Mouse (Mus musculus): ENCODE measurements around the gene Rps6kb2. TPM values are rescaled to one million over a fixed set of nuclear protein-coding genes. Genes with fewer than 3 reads are reported as not detected.
"Not testable (repeated sequence)": the region's sequence is repeated elsewhere in the genome, so short reads cannot be mapped to it uniquely, and the experiment has no call there.

Gene Rps6kb2
- polyA plus RNA-seq, 1 experiment from 2014 or later = 61.6 TPM

DNA sequence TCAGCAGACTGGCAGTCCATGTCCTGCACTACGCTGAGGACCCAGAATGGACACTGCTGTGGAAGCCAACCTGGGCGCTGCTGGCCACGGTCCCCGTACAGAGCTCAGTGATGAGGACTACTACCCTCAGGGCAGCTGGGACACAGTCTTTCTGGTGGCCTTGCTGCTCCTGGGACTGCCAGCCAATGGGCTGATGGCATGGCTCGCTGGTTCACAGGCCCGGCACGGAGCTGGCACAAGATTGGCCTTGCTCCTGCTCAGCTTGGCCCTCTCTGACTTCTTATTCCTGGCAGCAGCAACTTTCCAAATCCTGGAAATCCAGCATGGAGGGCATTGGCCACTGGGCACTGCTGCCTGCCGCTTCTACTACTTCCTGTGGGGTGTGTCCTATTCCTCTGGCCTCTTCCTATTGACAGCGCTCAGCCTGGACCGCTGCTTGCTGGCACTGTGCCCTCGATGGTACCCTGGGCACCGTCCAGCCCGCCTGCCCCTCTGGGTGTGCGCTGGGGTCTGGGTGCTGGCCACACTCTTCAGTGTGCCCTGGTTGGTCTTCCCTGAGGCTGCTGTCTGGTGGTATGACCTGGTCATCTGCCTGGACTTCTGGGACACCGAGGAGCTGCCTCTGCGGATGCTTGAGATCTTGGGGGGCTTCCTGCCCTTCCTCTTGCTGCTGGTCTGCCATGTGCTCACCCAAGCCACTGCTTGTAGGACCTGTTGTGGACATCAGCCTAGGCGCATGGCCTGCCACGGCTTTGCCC is 20.6 kb downstream of the Rps6kb2 start:
- no peak overlapping the region for H3K4me2 ChIP-seq
- no peaks in the 10 kb centered on the region for H3K36me3 ChIP-seq
- H3K4me1 ChIP-seq (replicated peaks) = peaks cover 6% of the 10 kb centered on the region
- WGBS = 93% methylated on average over 18 of the region's 18 CpGs
- no peak overlapping the region for H3K9ac ChIP-seq
- H3K9me3 ChIP-seq = no peaks in the 10 kb centered on the region
- no peak for ATAC-seq (ENCODE audit: low FRiP score)
- H3K27ac ChIP-seq = no peak overlapping the region
- H3K4me3 ChIP-seq = no peak overlapping the region
- no peaks in the 10 kb centered on the region for H3K27me3 ChIP-seq

DNA sequence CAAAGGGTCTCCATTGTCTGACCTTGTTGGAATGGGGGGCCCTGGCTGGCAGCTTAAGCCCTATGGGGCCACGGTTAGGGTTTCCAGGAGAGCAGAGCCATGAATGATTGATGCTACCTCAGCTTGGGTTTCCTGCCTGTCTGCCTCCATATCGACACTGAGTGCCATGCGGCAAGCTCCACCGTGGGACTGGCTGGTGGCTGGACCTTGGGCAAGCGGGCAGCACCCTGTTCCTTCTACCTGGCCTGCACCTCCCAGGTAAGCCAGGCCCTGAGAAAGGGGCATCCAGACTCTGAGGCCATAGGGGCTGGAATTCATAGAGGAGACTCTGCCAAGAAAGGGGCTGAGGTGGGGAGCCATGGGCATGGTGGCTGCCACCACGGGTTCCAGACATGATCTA is 23.0 kb downstream of the Rps6kb2 start:
- Histone ChIP-seq H3K4me3 (no peak overlapping the region), H3K27me3 (no peaks in the 10 kb centered on the region), H3K36me3 (no peaks in the 10 kb centered on the region), H3K9ac (no peak overlapping the region), H3K4me1 (replicated peaks) (peaks cover 4% of the 10 kb centered on the region), H3K9me3 (no peaks in the 10 kb centered on the region), H3K4me2 (no peak overlapping the region), H3K27ac (no peak overlapping the region)
- ATAC-seq (ENCODE audit: low FRiP score) = no peak
- WGBS = 87% methylated on average over 6 of the region's 6 CpGs

DNA sequence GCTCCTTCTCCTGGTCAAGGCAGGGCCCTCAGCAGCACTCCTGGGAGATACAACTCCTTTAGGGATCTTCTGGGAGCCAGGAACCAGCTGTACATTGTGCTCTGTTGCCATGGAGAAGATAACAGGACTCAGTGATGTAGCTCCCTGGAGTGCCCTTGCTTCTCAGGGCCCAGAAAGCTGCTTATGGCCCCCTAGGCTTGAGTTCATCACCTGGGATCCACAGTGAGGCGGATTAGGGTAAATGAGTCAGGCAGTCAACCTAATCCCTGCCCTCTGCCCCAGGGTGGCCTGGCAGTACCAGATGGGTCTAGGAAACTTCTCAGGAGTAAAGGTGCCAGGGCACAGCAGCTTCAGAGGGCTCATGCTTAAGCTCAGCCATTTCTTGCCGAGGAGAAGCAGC is 23.7 kb downstream of the Rps6kb2 start, which contains the start of gene Gpr152:
Gene Gpr152 (plus strand): TSS at position 342 of the 400 bp plus-strand sequence.
- H3K36me3 ChIP-seq = no peaks in the 10 kb centered on the region
- no peak within 1 kb of the TSS for H3K27ac ChIP-seq
- WGBS = 70% methylated on average over 2 of the region's 2 CpGs
- no peak within 1 kb of the TSS for H3K4me3 ChIP-seq
- H3K4me2 ChIP-seq = no peak within 1 kb of the TSS
- ATAC-seq (ENCODE audit: low FRiP score) = no peak
- H3K9ac ChIP-seq = no peak within 1 kb of the TSS
- H3K9me3 ChIP-seq = no peaks in the 10 kb centered on the region
- peaks cover 4% of the 10 kb centered on the region for H3K4me1 ChIP-seq (replicated peaks)
- no peaks in the 10 kb centered on the region for H3K27me3 ChIP-seq

DNA sequence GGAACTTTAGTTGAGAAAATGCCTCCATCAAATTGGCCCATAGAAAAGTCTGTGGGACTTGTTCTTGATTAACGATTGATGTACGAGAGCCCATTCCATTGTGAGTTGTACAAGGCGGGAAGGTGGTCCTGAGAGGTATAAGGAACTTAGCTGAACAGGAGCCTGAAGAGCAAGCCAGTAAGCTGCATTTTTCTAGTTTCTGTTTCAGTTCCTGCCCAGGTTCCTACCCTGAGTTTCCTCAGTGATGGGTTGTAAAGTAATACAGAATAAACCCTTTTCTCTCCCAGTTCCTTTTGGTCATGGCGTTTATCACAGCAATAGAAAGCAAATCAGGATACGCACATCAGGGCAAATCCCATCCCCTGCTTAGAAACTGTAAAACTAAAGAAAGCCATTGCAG is 25.2 kb downstream of the Rps6kb2 start:
- H3K36me3 ChIP-seq = peaks cover 9% of the 10 kb centered on the region
- H3K4me1 ChIP-seq (replicated peaks) = peaks cover 4% of the 10 kb centered on the region
- no peak for ATAC-seq (ENCODE audit: low FRiP score)
- H3K27me3 ChIP-seq = no peaks in the 10 kb centered on the region
- no peaks in the 10 kb centered on the region for H3K9me3 ChIP-seq
- H3K4me3 ChIP-seq = no peak overlapping the region
- H3K27ac ChIP-seq = no peak overlapping the region
- H3K4me2 ChIP-seq = no peak overlapping the region
- H3K9ac ChIP-seq = no peak overlapping the region
- 85% methylated on average over 5 of the region's 5 CpGs for WGBS

DNA sequence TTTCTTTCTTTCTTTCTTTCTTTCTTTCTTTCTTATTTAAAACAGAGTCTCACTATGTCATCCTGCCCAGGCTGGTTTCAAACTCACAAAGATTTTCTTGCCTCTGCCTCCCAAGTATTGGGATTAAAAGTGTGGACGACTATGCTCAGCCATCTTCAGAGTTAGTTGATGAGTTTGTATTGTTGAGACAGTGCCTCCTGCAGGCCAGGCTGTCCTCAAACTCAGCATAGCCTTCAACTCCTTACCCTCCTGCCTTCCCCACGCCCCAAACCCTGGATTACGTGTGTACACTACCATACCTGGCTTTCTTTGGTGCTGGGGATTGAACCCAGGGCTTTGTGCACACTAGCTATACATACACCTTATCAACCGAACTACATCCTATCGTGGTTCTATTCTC is 26.7 kb downstream of the Rps6kb2 start:
- H3K27me3 ChIP-seq = no peaks in the 10 kb centered on the region
- H3K27ac ChIP-seq = no peak overlapping the region
- peaks cover 24% of the 10 kb centered on the region for H3K36me3 ChIP-seq
- no peaks in the 10 kb centered on the region for H3K9me3 ChIP-seq
- H3K9ac ChIP-seq = no peak overlapping the region
- H3K4me1 ChIP-seq (replicated peaks) = peaks cover 4% of the 10 kb centered on the region
- 80% methylated on average over 5 of the region's 5 CpGs for WGBS
- ATAC-seq (ENCODE audit: low FRiP score) = no peak
- H3K4me2 ChIP-seq = no peak overlapping the region
- H3K4me3 ChIP-seq = no peak overlapping the region

DNA sequence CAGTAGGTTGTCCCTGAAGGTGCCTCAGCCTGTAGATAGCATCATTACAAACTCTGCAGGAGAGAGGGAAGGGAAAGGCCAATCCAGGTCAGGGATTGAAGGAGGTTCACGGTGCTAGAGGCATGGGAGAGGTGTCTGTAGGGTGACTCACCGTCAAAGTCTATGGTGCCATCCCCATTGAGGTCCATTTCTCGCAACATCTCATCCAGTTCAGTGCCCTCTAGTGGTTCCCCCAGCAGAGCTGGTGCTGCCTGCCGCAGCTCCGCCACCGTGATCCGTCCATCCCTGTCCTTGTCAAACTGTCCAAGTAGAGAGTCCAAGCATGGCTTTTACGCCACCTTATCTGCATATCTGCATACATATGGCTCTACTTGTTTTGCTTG is 27.2 kb downstream of the Rps6kb2 start:
- H3K36me3 ChIP-seq = peaks cover 29% of the 10 kb centered on the region
- 19% methylated on average over 8 of the region's 8 CpGs for WGBS
- not testable (repeated sequence) for ATAC-seq (ENCODE audit: low FRiP score); H3K4me3 ChIP-seq; H3K9me3 ChIP-seq; H3K4me2 ChIP-seq; H3K27me3 ChIP-seq; H3K27ac ChIP-seq; H3K4me1 ChIP-seq (replicated peaks); H3K9ac ChIP-seq

DNA sequence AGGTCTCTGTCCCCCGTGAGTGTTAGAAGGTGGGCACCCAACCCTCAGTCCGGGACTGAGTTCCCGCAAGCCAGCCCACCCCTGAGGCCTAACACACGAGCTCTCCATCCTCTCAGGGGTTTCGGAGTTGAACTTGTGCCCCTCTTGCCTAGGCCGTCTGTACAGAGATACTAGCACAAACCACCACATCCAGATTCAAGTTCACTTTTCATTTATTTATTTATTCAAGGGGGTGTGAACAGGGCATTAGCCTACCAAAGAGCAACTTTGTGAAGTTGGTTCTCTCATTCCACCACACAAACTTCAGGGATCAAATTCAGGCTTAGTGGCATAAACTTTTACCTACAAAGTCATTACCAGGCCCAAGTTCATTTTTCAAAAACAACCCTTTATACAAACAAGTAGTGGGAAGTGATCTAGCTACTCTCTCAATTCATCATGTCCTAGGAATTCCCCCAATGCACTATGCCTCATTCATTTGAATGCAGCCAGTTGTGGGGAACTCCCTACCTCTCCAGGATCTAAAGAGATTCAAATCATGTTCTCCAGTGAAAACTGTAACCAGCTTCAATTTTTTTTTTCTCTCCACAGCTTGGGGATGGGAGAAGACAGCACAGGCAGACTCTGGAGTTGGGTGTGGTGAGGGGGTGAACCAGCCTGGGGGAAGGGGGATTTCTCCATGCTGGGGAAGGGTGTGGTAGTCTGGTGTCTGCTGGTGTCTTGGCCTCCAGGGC is 27.8 kb downstream of the Rps6kb2 start:
- H3K36me3 ChIP-seq = peaks cover 30% of the 10 kb centered on the region
- H3K4me3 ChIP-seq; ATAC-seq (ENCODE audit: low FRiP score); H3K4me1 ChIP-seq (replicated peaks); H3K9ac ChIP-seq; H3K27me3 ChIP-seq; H3K27ac ChIP-seq; H3K9me3 ChIP-seq; H3K4me2 ChIP-seq: not testable (repeated sequence)
- 84% methylated on average over 6 of the region's 6 CpGs for WGBS

DNA sequence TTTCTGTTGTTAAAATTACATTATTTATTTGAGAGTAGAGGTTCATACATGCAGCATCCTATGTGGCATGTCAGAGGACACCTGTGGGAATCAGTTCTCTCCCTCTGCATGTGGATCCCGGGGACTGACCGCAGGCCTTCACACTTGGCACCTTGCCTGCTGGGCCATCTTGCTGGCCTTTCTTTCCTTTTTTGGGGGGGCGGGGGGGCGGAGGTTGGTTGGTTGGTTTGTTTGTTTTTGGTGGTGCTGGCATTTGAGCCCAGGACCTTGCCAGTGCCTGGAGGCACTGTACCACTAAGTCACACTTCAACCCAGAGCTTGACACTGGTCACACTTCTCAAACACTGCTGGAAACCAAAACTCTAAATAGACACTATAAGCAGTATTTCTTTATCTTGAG is 28.8 kb downstream of the Rps6kb2 start:
- Histone ChIP-seq H3K9ac (no peak overlapping the region), H3K9me3 (no peaks in the 10 kb centered on the region), H3K36me3 (peaks cover 38% of the 10 kb centered on the region), H3K27me3 (no peaks in the 10 kb centered on the region), H3K27ac (no peak overlapping the region), H3K4me3 (no peak overlapping the region), H3K4me2 (no peak overlapping the region), H3K4me1 (replicated peaks) (peaks cover 3% of the 10 kb centered on the region)
- WGBS = 94% methylated on average over 4 of the region's 4 CpGs
- no peak for ATAC-seq (ENCODE audit: low FRiP score)

DNA sequence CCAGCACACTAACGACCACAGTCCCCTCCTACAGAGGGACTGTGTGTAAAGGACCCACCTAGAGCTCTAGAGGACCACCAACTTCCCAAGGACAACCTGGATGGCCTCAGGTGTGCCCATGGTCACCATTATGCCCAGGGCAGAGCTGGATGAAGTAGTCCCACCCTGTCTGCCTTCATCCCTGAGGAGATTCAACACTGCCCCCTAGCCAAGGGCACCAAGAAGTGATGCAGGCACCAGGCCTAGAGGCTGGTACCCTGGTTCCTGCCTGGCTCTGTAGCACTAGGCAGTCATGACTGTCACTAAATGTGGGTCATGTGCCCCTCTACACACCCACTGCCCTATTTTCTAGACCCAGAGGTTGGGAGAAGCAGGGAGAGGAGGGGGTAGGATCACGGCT is 31.4 kb downstream of the Rps6kb2 start:
- H3K9ac ChIP-seq = no peak overlapping the region
- H3K36me3 ChIP-seq = peaks cover 55% of the 10 kb centered on the region
- H3K4me2 ChIP-seq = no peak overlapping the region
- H3K27me3 ChIP-seq = no peaks in the 10 kb centered on the region
- 93% methylated on average over 2 of the region's 2 CpGs for WGBS
- peaks cover 10% of the 10 kb centered on the region for H3K4me1 ChIP-seq (replicated peaks)
- no peak for ATAC-seq (ENCODE audit: low FRiP score)
- no peak overlapping the region for H3K4me3 ChIP-seq
- H3K9me3 ChIP-seq = no peaks in the 10 kb centered on the region
- no peak overlapping the region for H3K27ac ChIP-seq

DNA sequence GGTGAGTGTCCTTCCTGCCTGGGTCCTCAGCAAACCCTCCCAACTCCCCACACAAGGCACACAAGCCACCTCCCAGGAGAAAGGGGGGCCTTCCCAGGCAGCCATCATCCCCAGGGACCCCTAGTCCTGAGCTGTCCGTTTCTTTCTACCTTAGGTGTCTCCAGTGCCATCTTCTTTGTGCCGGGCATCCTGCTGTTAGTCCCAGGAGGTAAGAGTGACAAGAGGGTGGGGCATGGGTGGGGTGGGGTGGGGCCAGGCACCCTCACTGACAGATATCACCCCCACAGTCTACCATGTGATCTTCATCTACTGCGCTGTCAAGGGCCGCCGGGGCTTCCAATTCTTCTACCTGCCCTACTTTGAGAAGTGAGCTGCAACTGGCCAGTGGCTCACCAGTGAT is 32.1 kb downstream of the Rps6kb2 start:
- H3K9me3 ChIP-seq = no peaks in the 10 kb centered on the region
- H3K4me3 ChIP-seq = no peak overlapping the region
- H3K4me2 ChIP-seq = no peak overlapping the region
- H3K4me1 ChIP-seq (replicated peaks) = peaks cover 17% of the 10 kb centered on the region
- no peak for ATAC-seq (ENCODE audit: low FRiP score)
- H3K27me3 ChIP-seq = no peaks in the 10 kb centered on the region
- no peak overlapping the region for H3K9ac ChIP-seq
- H3K27ac ChIP-seq = no peak overlapping the region
- 91% methylated on average over 5 of the region's 5 CpGs for WGBS
- H3K36me3 ChIP-seq = peaks cover 55% of the 10 kb centered on the region

DNA sequence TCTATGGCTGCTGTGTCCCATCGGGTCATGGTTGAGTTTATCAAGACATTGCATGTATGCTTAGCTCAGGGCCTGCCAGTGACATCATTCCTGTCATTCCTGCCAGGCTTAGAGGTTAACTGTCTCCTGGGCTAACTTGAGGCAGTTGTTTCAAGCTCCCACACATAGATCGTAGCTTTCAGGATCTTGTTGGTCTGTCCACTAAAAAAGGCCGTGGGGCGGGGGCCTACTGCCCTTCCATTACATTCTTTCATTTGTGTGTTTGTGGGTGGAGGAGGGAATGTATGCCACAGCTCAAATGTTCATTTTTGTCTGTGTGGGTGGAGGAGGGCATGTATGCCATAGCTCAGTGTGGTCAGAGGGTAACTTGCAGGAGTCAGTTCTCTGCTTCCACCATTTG is 33.0 kb downstream of the Rps6kb2 start:
- no peaks in the 10 kb centered on the region for H3K27me3 ChIP-seq
- WGBS = 90% methylated on average over 4 of the region's 4 CpGs
- no peak for ATAC-seq (ENCODE audit: low FRiP score)
- peaks cover 55% of the 10 kb centered on the region for H3K36me3 ChIP-seq
- H3K27ac ChIP-seq = no peak overlapping the region
- H3K4me3 ChIP-seq = no peak overlapping the region
- no peaks in the 10 kb centered on the region for H3K9me3 ChIP-seq
- no peak overlapping the region for H3K4me2 ChIP-seq
- 0 out of 2 replicates have a peak overlapping the region, but pooled peaks have one; percentile 39 for H3K9ac ChIP-seq
- peaks cover 18% of the 10 kb centered on the region for H3K4me1 ChIP-seq (replicated peaks)

DNA sequence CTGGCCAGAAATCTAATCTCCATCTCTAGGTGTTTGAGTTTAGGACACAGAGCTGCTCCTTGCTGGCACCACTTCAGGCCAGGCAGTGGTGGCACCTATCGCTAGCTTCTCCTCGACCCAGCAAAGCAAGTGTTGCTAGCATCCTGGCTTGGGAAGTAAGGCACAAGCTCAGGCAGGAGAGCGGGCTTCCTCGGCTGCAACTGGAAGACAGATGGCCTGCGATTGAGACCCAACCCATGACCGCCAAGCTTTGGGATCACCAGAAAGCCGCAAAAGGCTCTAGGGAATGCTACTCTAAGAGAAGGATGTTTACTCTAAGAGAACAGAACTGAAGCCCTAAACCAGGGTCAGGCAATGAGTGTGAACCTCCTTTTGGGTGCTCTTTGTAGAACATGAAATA is 33.7 kb downstream of the Rps6kb2 start:
- WGBS = 89% methylated on average over 7 of the region's 7 CpGs

More for the DNA sequence above, 33.7 kb downstream of the Rps6kb2 start:
- Histone ChIP-seq H3K27me3 (no peaks in the 10 kb centered on the region), H3K36me3 (peaks cover 55% of the 10 kb centered on the region), H3K27ac (no peak overlapping the region), H3K9me3 (no peaks in the 10 kb centered on the region), H3K4me3 (no peak overlapping the region), H3K9ac (0 out of 2 replicates have a peak overlapping the region, but pooled peaks have one; percentile 39), H3K4me2 (no peak overlapping the region), H3K4me1 (replicated peaks) (peaks cover 18% of the 10 kb centered on the region)
- no peak for ATAC-seq (ENCODE audit: low FRiP score)

Data from hindbrain, embryonic 13.5 days (tissue).